Comparison of ENCODE assay signal across 10 mouse cellular contexts in genomic region chr10:80024229-80025043, GRCm38 (mm10). TPM values are rescaled to one million over a fixed set of nuclear protein-coding genes. Genes with fewer than 3 reads are reported as not detected.
A peak's percentile ranks its signal among the peaks of the same experiment; 100 is the strongest.
DNase-seq lines count a peak whose midpoint lies in the region; ATAC-seq lines count a peak whose summit lies in the region.
"Had no signal": no experiment of that assay in that cellular context is flagged by ENCODE, and none has a peak within 500 bp of the region (broad histone marks: within the 10 kb centered on the region; RNA-seq: fewer than 3 reads in every experiment).

No protein-coding gene starts in this region.

- H3K27me3 ChIP-seq in heart, embryonic 10.5 days (ENCODE audit: insufficient read depth, poor library complexity, severe bottlenecking) = no peaks in the 10 kb centered on the region
- no peaks in the 10 kb centered on the region for H3K27me3 ChIP-seq in intestine, embryonic 15.5 days (replicated peaks)
- H3K27me3 ChIP-seq in forebrain, embryonic 13.5 days = peaks cover 13% of the 10 kb centered on the region

- intact Hi-C loops in heart, postnatal 14 days (cut with DNase I) = no loop called here

- H3K9me3 ChIP-seq in heart, embryonic 10.5 days = no peaks in the 10 kb centered on the region
- no peaks in the 10 kb centered on the region for H3K9me3 ChIP-seq in intestine, embryonic 15.5 days
- no peaks in the 10 kb centered on the region for H3K9me3 ChIP-seq in forebrain, embryonic 13.5 days (replicated peaks)
- H3K9me3 ChIP-seq: G1E had no signal

- 74% methylated on average over 15 of the region's 15 CpGs for WGBS in heart, embryonic 10.5 days
- 76% methylated on average over 15 of the region's 15 CpGs for WGBS in intestine, embryonic 15.5 days
- 78% methylated on average over 15 of the region's 15 CpGs for WGBS in forebrain, embryonic 13.5 days

- peaks cover 37% of the 10 kb centered on the region for H3K4me1 ChIP-seq in heart, embryonic 10.5 days
- peaks cover 23% of the 10 kb centered on the region for H3K4me1 ChIP-seq in intestine, embryonic 15.5 days (replicated peaks)
- H3K4me1 ChIP-seq in forebrain, embryonic 13.5 days = peaks cover 7% of the 10 kb centered on the region

- no peak overlapping the region for H3K9ac ChIP-seq in intestine, embryonic 15.5 days
- H3K9ac ChIP-seq in forebrain, embryonic 13.5 days = no peak overlapping the region

- H3K27ac ChIP-seq in heart, embryonic 10.5 days = 0 out of 2 replicates have a peak overlapping the region, but pooled peaks have one; percentile 33
- H3K27ac ChIP-seq in intestine, embryonic 15.5 days = no peak overlapping the region
- no peak overlapping the region for H3K27ac ChIP-seq in forebrain, embryonic 13.5 days

- peak; percentile 45 for ATAC-seq in common myeloid progenitor, adult 5-6 weeks (replicated peaks; ENCODE audit: low read depth, poor library complexity, severe bottlenecking)
- no peak for ATAC-seq in intestine, embryonic 15.5 days
- no peak for ATAC-seq in forebrain, embryonic 13.5 days

- H3K36me3 ChIP-seq in heart, embryonic 10.5 days = peaks cover 46% of the 10 kb centered on the region
- H3K36me3 ChIP-seq in intestine, embryonic 15.5 days = no peaks in the 10 kb centered on the region
- no peaks in the 10 kb centered on the region for H3K36me3 ChIP-seq in forebrain, embryonic 13.5 days (ENCODE audit: poor library complexity, severe bottlenecking)

- no peak for DNase-seq in heart, embryonic 10.5 days (ENCODE audit: low spot score)
- no peak for DNase-seq in heart, postnatal 14 days
- peak; percentile 36 for DNase-seq in 416B (ENCODE audit: low read depth)
- peak; percentile 89 for DNase-seq in naive thymus-derived CD4-positive, alpha-beta T cell, adult 2 months (ENCODE audit: low read depth)
- DNase-seq in ovary, postnatal 36 days (ENCODE audit: low spot score) = no peak
- DNase-seq: gastrocnemius, postnatal 14 days had no signal

- H3K4me2 ChIP-seq in intestine, embryonic 15.5 days (replicated peaks) = no peak overlapping the region
- no peak overlapping the region for H3K4me2 ChIP-seq in forebrain, embryonic 13.5 days

- H3K4me3 ChIP-seq in heart, embryonic 10.5 days = no peak overlapping the region
- H3K4me3 ChIP-seq in intestine, embryonic 15.5 days (replicated peaks) = no peak overlapping the region
- no peak overlapping the region for H3K4me3 ChIP-seq in forebrain, embryonic 13.5 days

RNA-seq across cellular contexts. Expression of gene Arhgap45, which starts 8.0 kb away (rescaled TPM):
- polyA plus RNA-seq in heart, embryonic 10.5 days (2016; fragmentation: Nextera tagmentation; extraction: Ambion mirVana) = 12.0 and 16.7 TPM in 2 replicates
- total RNA-seq in heart, postnatal 14 days (2021) = 10 to 100 TPM in 1 of 2 experiments, 1 to 10 TPM in 1; 4.9 to 11.3 TPM
- total RNA-seq in common myeloid progenitor, adult 5-6 weeks (2017) = 85.6 and 106 TPM in 2 replicates
- polyA plus RNA-seq in intestine, embryonic 15.5 days (2015; fragmentation: Nextera tagmentation; extraction: Ambion mirVana) = 6.3 and 6.5 TPM in 2 replicates
- 1.2 and 1.3 TPM in 2 replicates for polyA plus RNA-seq in forebrain, embryonic 13.5 days (2015; fragmentation: Nextera tagmentation; extraction: Ambion mirVana)

RNA-seq across cellular contexts. Expression of gene Polr2e, which starts 15.2 kb away (rescaled TPM):
- polyA plus RNA-seq in heart, embryonic 10.5 days (2016; fragmentation: Nextera tagmentation; extraction: Ambion mirVana) = 181 and 233 TPM in 2 replicates
- total RNA-seq in heart, postnatal 14 days (2021) = 10 to 100 TPM; 68.6 to 73.5 TPM
- 145 and 146 TPM in 2 replicates for total RNA-seq in common myeloid progenitor, adult 5-6 weeks (2017)
- polyA plus RNA-seq in intestine, embryonic 15.5 days (2015; fragmentation: Nextera tagmentation; extraction: Ambion mirVana) = 206 and 218 TPM in 2 replicates
- 193 and 199 TPM in 2 replicates for polyA plus RNA-seq in forebrain, embryonic 13.5 days (2015; fragmentation: Nextera tagmentation; extraction: Ambion mirVana)

RNA-seq across cellular contexts. Expression of gene Gpx4, which starts 22.5 kb away (rescaled TPM):
- 767 and 797 TPM in 2 replicates for polyA plus RNA-seq in heart, embryonic 10.5 days (2016; fragmentation: Nextera tagmentation; extraction: Ambion mirVana)
- 100 to 1,000 TPM; 636 to 681 TPM for total RNA-seq in heart, postnatal 14 days (2021)
- total RNA-seq in common myeloid progenitor, adult 5-6 weeks (2017) = 451 and 481 TPM in 2 replicates
- polyA plus RNA-seq in intestine, embryonic 15.5 days (2015; fragmentation: Nextera tagmentation; extraction: Ambion mirVana) = 712 and 771 TPM in 2 replicates
- polyA plus RNA-seq in forebrain, embryonic 13.5 days (2015; fragmentation: Nextera tagmentation; extraction: Ambion mirVana) = 487 and 489 TPM in 2 replicates

RNA-seq across cellular contexts. Expression of gene Abca7, which starts 28.1 kb away (rescaled TPM):
- 2.8 and 4.1 TPM in 2 replicates for polyA plus RNA-seq in heart, embryonic 10.5 days (2016; fragmentation: Nextera tagmentation; extraction: Ambion mirVana)
- total RNA-seq in heart, postnatal 14 days (2021) = 1 to 10 TPM; 7.0 to 8.5 TPM
- total RNA-seq in common myeloid progenitor, adult 5-6 weeks (2017) = 10.7 and 15.5 TPM in 2 replicates
- 3.0 and 3.7 TPM in 2 replicates for polyA plus RNA-seq in intestine, embryonic 15.5 days (2015; fragmentation: Nextera tagmentation; extraction: Ambion mirVana)
- 3.1 and 3.9 TPM in 2 replicates for polyA plus RNA-seq in forebrain, embryonic 13.5 days (2015; fragmentation: Nextera tagmentation; extraction: Ambion mirVana)

RNA-seq across cellular contexts. Expression of gene Cnn2, which starts 36.1 kb away (rescaled TPM):
- 408 and 456 TPM in 2 replicates for polyA plus RNA-seq in heart, embryonic 10.5 days (2016; fragmentation: Nextera tagmentation; extraction: Ambion mirVana)
- total RNA-seq in heart, postnatal 14 days (2021) = 10 to 100 TPM; 36.2 to 45.9 TPM
- total RNA-seq in common myeloid progenitor, adult 5-6 weeks (2017) = 62.2 and 72.9 TPM in 2 replicates
- polyA plus RNA-seq in intestine, embryonic 15.5 days (2015; fragmentation: Nextera tagmentation; extraction: Ambion mirVana) = 239 and 242 TPM in 2 replicates
- 30.0 and 32.2 TPM in 2 replicates for polyA plus RNA-seq in forebrain, embryonic 13.5 days (2015; fragmentation: Nextera tagmentation; extraction: Ambion mirVana)

Comparison
In these comparisons a context has a peak if more than half of its experiments do, and no peak if none do; other contexts are left out.
1. DNase-seq: peak in 416B (single experiment) and naive thymus-derived CD4-positive, alpha-beta T cell, adult 2 months (single experiment); none in heart, embryonic 10.5 days (single experiment), heart, postnatal 14 days (0 of 2) and ovary, postnatal 36 days (single experiment).